Mouse (Mus musculus): Measurements from ENCODE around the gene Gm10800.
"Not testable (repeated sequence)": the region's sequence is repeated elsewhere in the genome, so short reads cannot be mapped to it uniquely, and the experiment has no call there.

Gm10800 gene

DNA sequence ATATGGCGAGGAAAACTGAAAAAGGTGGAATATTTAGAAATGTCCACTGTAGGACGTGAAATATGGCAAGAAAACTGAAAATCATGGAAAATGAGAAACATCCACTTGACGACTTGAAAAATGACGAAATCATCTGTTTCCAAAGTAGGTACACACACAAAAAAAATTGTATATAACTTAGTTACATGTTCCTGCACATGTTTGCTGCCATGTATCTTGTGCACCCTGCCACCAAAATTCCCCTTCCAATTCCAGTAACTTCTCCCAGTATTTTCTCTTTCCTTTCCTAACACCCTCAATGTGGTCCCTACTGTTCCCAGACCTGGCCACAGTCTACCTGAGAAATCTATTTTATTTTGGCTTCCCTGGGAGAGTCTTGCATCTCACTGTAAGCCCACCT lies at the start of gene Gm10800:
TSS of gene Gm10800 (minus strand) at position 101 of the 400 bp plus-strand sequence.
- DNase-seq (ENCODE audit: low read depth, low spot score), result not testable (repeated sequence)

DNA sequence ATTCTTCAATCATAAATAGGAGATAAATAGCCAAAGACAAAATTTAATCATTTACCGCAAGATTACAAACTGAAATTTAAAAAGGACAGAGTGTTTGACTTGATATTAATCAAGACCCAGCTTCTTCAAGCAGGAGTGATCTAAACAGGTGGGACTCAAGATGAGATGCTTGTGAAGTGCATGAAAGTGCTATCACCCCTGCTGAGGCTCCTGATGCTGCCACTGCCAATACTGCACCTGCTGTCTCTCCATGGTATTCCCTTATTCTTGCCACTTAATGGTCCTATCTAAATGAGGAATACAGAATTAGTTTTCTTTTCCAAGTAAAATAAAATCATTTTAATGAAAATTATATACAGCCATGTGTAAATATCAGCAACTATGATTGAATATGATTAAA lies 30.4 kb upstream of the Gm10800 start:
- DNase-seq (ENCODE audit: low read depth, low spot score), result no peak

DNA sequence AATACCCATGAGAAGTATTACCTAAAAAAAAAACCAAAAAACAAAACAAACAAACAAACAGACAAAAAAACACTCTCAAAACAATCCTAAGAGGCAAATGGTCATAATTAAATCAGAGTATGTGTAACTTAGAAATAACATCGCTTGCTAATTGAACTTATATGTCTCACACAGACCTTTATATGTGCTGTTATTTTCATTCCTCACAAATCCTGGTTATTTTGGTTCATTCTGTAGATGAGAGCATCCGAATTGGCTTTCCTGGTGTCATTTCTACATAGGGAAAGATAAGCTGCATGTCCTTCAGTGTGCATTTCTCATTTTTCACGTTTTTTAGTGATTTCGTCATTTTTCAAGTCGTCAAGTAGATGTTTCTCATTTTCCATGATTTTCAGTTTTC lies 5.2 kb downstream of the Gm10800 start, which contains the start of gene Gm10801:
TSS of gene Gm10801 (plus strand) at position 301 of the 400 bp plus-strand sequence.
- not testable (repeated sequence) for DNase-seq (ENCODE audit: low read depth, low spot score)
